Mouse (Mus musculus) cortical plate, adult 2 months (tissue): Measurements from ENCODE around the gene Acot7. TPM values are rescaled to one million over a fixed set of nuclear protein-coding genes. Genes with fewer than 3 reads are reported as not detected.
A peak's percentile ranks its signal among the peaks of the same experiment; 100 is the strongest.

Experiments
- H3K27ac ChIP-seq: fragments of 200-500 bp; 2 replicates; pipeline ENCODE4 v1.5.1; 2012; ENCODE audit warnings: low read length, control low read depth, inconsistent platforms; ENCODE audit not compliant: insufficient read depth
- H3K4me1 ChIP-seq: fragments of 200-500 bp; 2 replicates; pipeline ENCODE4 v1.6.1; 2011; ENCODE audit warnings: low read length; ENCODE audit not compliant: control insufficient read depth, insufficient read depth
- H3K4me3 ChIP-seq: fragments of 200-500 bp; 2 replicates; pipeline ENCODE4 v1.5.1; 2011; ENCODE audit warnings: mild to moderate bottlenecking, low read length, control low read depth; ENCODE audit not compliant: insufficient read depth
- CTCF ChIP-seq: fragments of 200-500 bp; IDR thresholded peaks from 2 replicates; pipeline ENCODE4 v1.5.1; 2011; ENCODE audit warnings: mild to moderate bottlenecking, control low read depth, low read length; ENCODE audit not compliant: insufficient read depth; ENCODE audit errors: extremely low read depth
- POLR2A ChIP-seq: fragments of 200-500 bp; IDR thresholded peaks from 2 replicates; pipeline ENCODE4 v1.6.1; 2011; ENCODE audit warnings: mild to moderate bottlenecking, low read length, control low read depth; ENCODE audit not compliant: insufficient read depth; ENCODE audit errors: extremely low read depth
- polyA plus RNA-seq: library from polyadenylated mRNA; depleted of rRNA; stranded (reverse); fragments of >200 nt; gene quantifications from 2 replicates; pipeline ENCODE4 v1.2.3, GENCODE M21; 2012

Acot7 gene
- polyA plus RNA-seq, 1 experiment, result 333 TPM

GRCm38 (mm10) chr4:152136112-152136875, 41.6 kb upstream of the Acot7 start:
- Histone ChIP-seq H3K27ac (no peak overlapping the region), H3K4me3 (no peak overlapping the region), H3K4me1 (peaks cover 4% of the 10 kb centered on the region)
- TF ChIP-seq POLR2A (no peak), CTCF (peak; percentile 50)

GRCm38 (mm10) chr4:152136876-152137250, 41.1 kb upstream of the Acot7 start:
- Histone ChIP-seq H3K27ac (no peak overlapping the region), H3K4me3 (no peak overlapping the region), H3K4me1 (peaks cover 4% of the 10 kb centered on the region)
- no peak for TF ChIP-seq POLR2A
- TF ChIP-seq CTCF, result no peak

- peak overlapping the region; percentile 30 for H3K4me3 ChIP-seq
- TF ChIP-seq CTCF, result peak; percentile 58
- TF ChIP-seq POLR2A, result no peak
These were observed 39.3 kb upstream of the Acot7 start for GRCm38 (mm10) chr4:152138497-152139260.

GRCm38 (mm10) chr4:152140441-152140840, 37.5 kb upstream of the Acot7 start:
- TF ChIP-seq POLR2A (no peak), CTCF (peak; percentile 64)
- H3K4me1 ChIP-seq, result peaks cover 4% of the 10 kb centered on the region
- no peak overlapping the region for H3K4me3 ChIP-seq
- H3K27ac ChIP-seq, result no peak overlapping the region

More at GRCm38 (mm10) chr4:152138497-152139260, 39.3 kb upstream of the Acot7 start:
- Histone ChIP-seq H3K27ac (no peak overlapping the region), H3K4me1 (peaks cover 4% of the 10 kb centered on the region)

- Histone ChIP-seq H3K4me3 (no peak overlapping the region), H3K4me1 (peaks cover 4% of the 10 kb centered on the region), H3K27ac (no peak overlapping the region)
- TF ChIP-seq POLR2A, result no peak
These were observed 36.3 kb upstream of the Acot7 start for GRCm38 (mm10) chr4:152141521-152142135.

GRCm38 (mm10) chr4:152143632-152144031, 34.3 kb upstream of the Acot7 start:
- Histone ChIP-seq H3K4me3 (no peak overlapping the region), H3K4me1 (peaks cover 4% of the 10 kb centered on the region), H3K27ac (no peak overlapping the region)
- no peak for TF ChIP-seq CTCF
- no peak for TF ChIP-seq POLR2A

GRCm38 (mm10) chr4:152145473-152145872, 32.5 kb upstream of the Acot7 start:
- Histone ChIP-seq H3K4me1 (peaks cover 4% of the 10 kb centered on the region), H3K4me3 (no peak overlapping the region), H3K27ac (no peak overlapping the region)
- TF ChIP-seq POLR2A, result no peak
- TF ChIP-seq CTCF, result no peak

- no peak overlapping the region for H3K4me3 ChIP-seq
- TF ChIP-seq CTCF (no peak), POLR2A (no peak)
- H3K4me1 ChIP-seq, result no peaks in the 10 kb centered on the region
These were observed 31.7 kb upstream of the Acot7 start for GRCm38 (mm10) chr4:152146033-152146827.

GRCm38 (mm10) chr4:152150546-152150945, 27.4 kb upstream of the Acot7 start:
- no peak overlapping the region for H3K27ac ChIP-seq
- TF ChIP-seq CTCF (no peak), POLR2A (no peak)
- no peaks in the 10 kb centered on the region for H3K4me1 ChIP-seq
- H3K4me3 ChIP-seq, result no peak overlapping the region

More at GRCm38 (mm10) chr4:152146033-152146827, 31.7 kb upstream of the Acot7 start:
- H3K27ac ChIP-seq, result no peak overlapping the region
